Mouse (Mus musculus) megakaryocyte progenitor cell, adult 5-6 weeks (primary cell): ENCODE measurements around the gene Prlhr. TPM values are rescaled to one million over a fixed set of nuclear protein-coding genes. Genes with fewer than 3 reads are reported as not detected.

ENCODE experiments used
- ATAC-seq: replicated peaks from 2 replicates; pipeline ENCODE4 v1.8.0; 2016; ENCODE audit warnings: mild to moderate bottlenecking, moderate TSS enrichment, inconsistent platforms; ENCODE audit not compliant: poor library complexity
- total RNA-seq, 2 experiments: library from RNA; stranded (forward) in 1 of 2; stranded (reverse) in 1 of 2; fragments of 157-497, 149-512 nt in 1 of 2; fragments of 200-1000 nt in 1 of 2; gene quantifications; 2 replicates each; pipeline versions ENCODE4 v1.2.3 to v1.2.4; 2015 to 2017

Prlhr gene
- not detected in 2 replicates for total RNA-seq (2015)
- total RNA-seq (2017) = not detected in 2 replicates

- ATAC-seq = no peak
These were observed at the start of gene Prlhr for GRCm38 (mm10) chr19:60468254-60468762. Gene Prlhr (minus strand): TSS chr19:60468304.

- no peak for ATAC-seq
These were observed 47.0 kb upstream of the Prlhr start for GRCm38 (mm10) chr19:60515064-60515463.

GRCm38 (mm10) chr19:60513431-60513830, 45.3 kb upstream of the Prlhr start:
- ATAC-seq = no peak

- no peak for ATAC-seq
These were observed 32.1 kb upstream of the Prlhr start for GRCm38 (mm10) chr19:60500209-60500608.

GRCm38 (mm10) chr19:60497171-60497570, 29.1 kb upstream of the Prlhr start:
- ATAC-seq = no peak

- ATAC-seq = no peak
These were observed 27.7 kb upstream of the Prlhr start for GRCm38 (mm10) chr19:60495772-60496171.

- ATAC-seq = no peak
These were observed 21.5 kb upstream of the Prlhr start for GRCm38 (mm10) chr19:60489566-60489965.

- no peak for ATAC-seq
These were observed 17.2 kb upstream of the Prlhr start for GRCm38 (mm10) chr19:60485261-60485660.

GRCm38 (mm10) chr19:60478859-60479258, 10.8 kb upstream of the Prlhr start:
- ATAC-seq = no peak

- ATAC-seq = no peak
These were observed 9.7 kb upstream of the Prlhr start for GRCm38 (mm10) chr19:60477788-60478187.

- peak; percentile 47; the same call in 1 of the 2 replicates for ATAC-seq
These were observed 742 bp upstream of the Prlhr start for GRCm38 (mm10) chr19:60468846-60469245.

GRCm38 (mm10) chr19:60467588-60468007, 506 bp downstream of the Prlhr start:
- peak; percentile 35 for ATAC-seq

GRCm38 (mm10) chr19:60466953-60467570, 1.0 kb downstream of the Prlhr start:
- peak; percentile 92 for ATAC-seq

GRCm38 (mm10) chr19:60465726-60466125, 2.4 kb downstream of the Prlhr start:
- ATAC-seq = no peak

- peak; percentile 27; the same call in 1 of the 2 replicates for ATAC-seq
These were observed 4.2 kb downstream of the Prlhr start for GRCm38 (mm10) chr19:60463896-60464295.

- ATAC-seq = no peak
These were observed 4.7 kb downstream of the Prlhr start for GRCm38 (mm10) chr19:60463440-60463839.

GRCm38 (mm10) chr19:60461476-60461875, 6.6 kb downstream of the Prlhr start:
- no peak for ATAC-seq

- no peak for ATAC-seq
These were observed 8.4 kb downstream of the Prlhr start for GRCm38 (mm10) chr19:60459680-60460079.

GRCm38 (mm10) chr19:60459071-60459470, 9.0 kb downstream of the Prlhr start:
- no peak for ATAC-seq

- no peak for ATAC-seq
These were observed 12.3 kb downstream of the Prlhr start for GRCm38 (mm10) chr19:60455791-60456190.

GRCm38 (mm10) chr19:60440531-60440930, 27.6 kb downstream of the Prlhr start:
- ATAC-seq = no peak

- ATAC-seq = no peak
These were observed 28.0 kb downstream of the Prlhr start for GRCm38 (mm10) chr19:60440083-60440482.
